Mouse (Mus musculus) heart, adult 2 months (tissue): ENCODE results near the gene Veph1.

Experiments
- CTCF ChIP-seq: fragments of 200-600 bp; IDR thresholded peaks from 2 replicates; pipeline ENCODE4 v1.8.1; 2022; ENCODE audit warnings: antibody characterized with exemption, mild to moderate bottlenecking, moderate library complexity
- EP300 ChIP-seq: fragments of 200-500 bp; IDR thresholded peaks from 2 replicates; pipeline ENCODE4 v1.6.1; 2011; ENCODE audit warnings: low read depth, low read length, control low read depth; ENCODE audit not compliant: insufficient read depth
- POLR2A ChIP-seq: fragments of 200-500 bp; IDR thresholded peaks from 2 replicates; pipeline ENCODE4 v1.6.1; 2011; ENCODE audit warnings: mild to moderate bottlenecking, low read depth, low read length, control low read depth; ENCODE audit not compliant: insufficient read depth

DNA sequence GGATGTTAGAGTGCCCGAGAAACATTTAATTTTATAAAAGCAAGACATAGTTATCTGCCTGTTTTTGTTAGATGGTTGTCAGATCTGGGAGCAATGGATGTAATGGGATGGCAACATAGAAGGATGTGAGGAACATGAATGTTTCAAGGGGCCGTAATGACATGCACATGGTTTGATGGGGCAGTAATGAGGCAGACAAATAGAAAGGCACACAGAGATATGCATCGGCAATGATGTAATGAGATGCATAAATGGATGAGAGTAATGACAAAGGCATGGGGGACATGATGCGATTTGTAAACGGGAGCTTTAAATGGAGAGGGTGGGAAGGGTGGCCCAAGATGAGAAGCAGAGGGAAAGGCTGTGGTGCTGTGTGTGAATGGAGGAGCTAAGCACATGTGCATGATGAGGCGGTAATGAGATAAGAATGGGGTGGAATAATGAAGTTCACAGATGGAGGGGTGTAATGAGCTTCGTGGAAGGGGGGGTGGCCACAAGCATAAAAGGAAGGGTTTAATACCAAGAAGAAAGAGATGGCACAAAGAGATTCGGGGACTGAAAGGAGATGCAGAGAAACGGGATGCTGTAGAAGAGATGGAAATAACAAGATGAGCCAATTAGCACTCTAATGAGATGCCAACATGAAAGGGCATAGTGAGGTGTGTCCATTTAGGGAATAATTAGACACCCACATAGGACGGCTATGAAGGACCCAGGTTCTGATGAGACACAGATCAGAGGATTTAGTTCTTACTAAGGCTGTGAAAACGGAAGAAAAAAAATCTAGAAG lies 194.6 kb downstream of the Veph1 start:
- TF ChIP-seq POLR2A = no peak
- no peak for TF ChIP-seq EP300
- no peak for TF ChIP-seq CTCF
